Mouse (Mus musculus) liver, embryonic 11.5 days (tissue): Measurements from ENCODE around the gene Erbb2. TPM values are rescaled to one million over a fixed set of nuclear protein-coding genes. Genes with fewer than 3 reads are reported as not detected.
A peak's percentile ranks its signal among the peaks of the same experiment; 100 is the strongest.

Source experiments
- ATAC-seq: fragments of 200-750 bp; cut with Nextera tagmentation; replicated peaks from 2 replicates; pipeline ENCODE4 v1.8.0; 2017; ENCODE audit warnings: moderate number of reproducible peaks, mild to moderate bottlenecking, moderate TSS enrichment, moderate library complexity; ENCODE audit not compliant: low FRiP score
- DNase-seq: peaks from one replicate; pipeline ENCODE4 v3.0.0-alpha.2; 2017; ENCODE audit warnings: low spot score
- H3K27ac ChIP-seq: fragments of 300-500 bp; sonication (generic); 2 replicates; pipeline ENCODE4 v1.5.1; 2014; ENCODE audit warnings: mild to moderate bottlenecking, low read depth, low read length, control low read depth
- H3K27me3 ChIP-seq: fragments of 300-500 bp; sonication (generic); replicated peaks from 2 replicates; pipeline ENCODE4 v1.6.1; 2014; ENCODE audit warnings: low read length, mixed read lengths; ENCODE audit not compliant: control insufficient read depth, insufficient read depth
- H3K36me3 ChIP-seq: fragments of 300-500 bp; sonication (generic); 2 replicates; pipeline ENCODE4 v1.6.1; 2014; ENCODE audit warnings: mild to moderate bottlenecking, low read length, moderate library complexity, mixed read lengths; ENCODE audit not compliant: control insufficient read depth, insufficient read depth
- H3K4me1 ChIP-seq: fragments of 300-500 bp; sonication (generic); replicated peaks from 2 replicates; pipeline ENCODE4 v1.6.1; 2014; ENCODE audit warnings: low read length, mixed read lengths; ENCODE audit not compliant: control insufficient read depth, insufficient read depth
- H3K4me2 ChIP-seq: fragments of 300-500 bp; sonication (generic); 2 replicates; pipeline ENCODE4 v1.6.1; 2014; ENCODE audit warnings: mild to moderate bottlenecking, control low read depth, moderate library complexity
- H3K4me3 ChIP-seq: fragments of 300-500 bp; sonication (generic); 2 replicates; pipeline ENCODE4 v1.5.1; 2014; ENCODE audit warnings: low read depth, low read length, control low read depth
- H3K9ac ChIP-seq: fragments of 300-500 bp; sonication (generic); 2 replicates; pipeline ENCODE4 v1.6.1; 2014; ENCODE audit warnings: low read depth, low read length, control low read depth
- H3K9me3 ChIP-seq: fragments of 300-500 bp; sonication (generic); 2 replicates; pipeline ENCODE4 v1.6.1; 2016; ENCODE audit warnings: low read length, inconsistent platforms, mixed read lengths; ENCODE audit not compliant: control insufficient read depth
- WGBS: fragments of 180-500 bp; shearing (Covaris S2); extraction: QIAGEN DNeasy Blood & Tissue Kit; methylation state at CpG from one replicate; pipeline ENCODE4 v1.1.7; 2014; 5-methylcytosine and 5-hydroxymethylcytosine counted together
- polyA plus RNA-seq: library from polyadenylated mRNA; unstranded; fragments of >200 nt; fragmentation: Nextera tagmentation; extraction: Ambion mirVana; gene quantifications from 2 replicates; pipeline ENCODE4 v1.2.1, GENCODE M21; 2014

Erbb2 gene
- 12.4 and 13.5 TPM in 2 replicates for polyA plus RNA-seq

DNA sequence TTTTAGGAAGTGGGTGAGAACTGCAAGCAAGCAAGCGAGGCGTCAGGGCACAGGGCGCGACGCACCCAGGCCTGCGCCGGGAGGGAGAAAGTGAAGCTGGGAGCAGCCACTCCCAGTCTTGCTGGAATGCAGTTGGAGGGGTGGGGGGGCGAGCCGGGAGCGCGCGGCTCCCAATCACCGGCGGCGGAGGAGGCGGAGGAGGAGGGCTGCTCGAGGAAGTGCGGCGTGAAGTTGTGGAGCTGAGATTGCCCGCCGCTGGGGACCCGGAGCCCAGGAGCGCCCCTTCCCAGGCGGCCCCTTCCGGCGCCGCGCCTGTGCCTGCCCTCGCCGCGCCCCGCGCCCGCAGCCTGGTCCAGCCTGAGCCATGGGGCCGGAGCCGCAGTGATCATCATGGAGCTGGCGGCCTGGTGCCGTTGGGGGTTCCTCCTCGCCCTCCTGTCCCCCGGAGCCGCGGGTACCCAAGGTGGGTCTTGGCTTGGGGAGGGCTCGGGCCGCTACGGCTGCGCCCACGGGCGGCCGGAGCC, at the start of gene Erbb2:
Gene Erbb2 (plus strand): TSS at position 198 of the 524 bp plus-strand sequence.
- H3K4me3 ChIP-seq: peak within 1 kb of the TSS; percentile 68
- DNase-seq: peak; percentile 70
- H3K27ac ChIP-seq: peak within 1 kb of the TSS; percentile 80
- H3K4me2 ChIP-seq: peak within 1 kb of the TSS; percentile 66
- H3K36me3 ChIP-seq: no peaks in the 10 kb centered on the region
- H3K9me3 ChIP-seq: no peaks in the 10 kb centered on the region
- 1% methylated on average over 39 of the region's 49 CpGs for WGBS
- H3K4me1 ChIP-seq: peaks cover 15% of the 10 kb centered on the region
- H3K9ac ChIP-seq: peak within 1 kb of the TSS; percentile 55
- H3K27me3 ChIP-seq: peaks cover 66% of the 10 kb centered on the region
- no peak; the same call in 1 of the 2 replicates for ATAC-seq

DNA sequence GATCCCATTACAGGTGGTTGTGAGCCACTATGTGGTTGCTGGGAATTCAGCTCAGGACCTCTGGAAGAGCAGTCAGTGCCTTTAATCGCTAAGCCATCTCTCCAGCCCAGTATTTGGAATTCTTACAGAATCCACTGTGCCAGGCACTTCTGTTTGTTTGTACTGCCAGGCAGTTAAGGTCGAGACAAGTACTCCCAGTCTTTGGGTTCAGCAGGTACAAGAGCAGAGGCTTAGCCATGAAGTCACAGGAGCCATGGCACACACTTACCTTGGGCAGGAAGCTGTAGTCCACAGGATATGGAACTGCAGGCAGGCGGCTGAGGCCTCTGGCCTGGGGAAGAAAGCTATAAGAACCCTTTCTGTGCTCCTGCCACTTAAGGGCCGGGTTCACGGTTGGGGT, 48.5 kb upstream of the Erbb2 start:
- Histone ChIP-seq H3K9me3 (no peaks in the 10 kb centered on the region), H3K9ac (no peak overlapping the region), H3K36me3 (no peaks in the 10 kb centered on the region), H3K4me1 (peaks cover 15% of the 10 kb centered on the region), H3K4me3 (no peak overlapping the region), H3K27ac (no peak overlapping the region), H3K4me2 (no peak overlapping the region), H3K27me3 (no peaks in the 10 kb centered on the region)
- 79% methylated on average over 5 of the region's 5 CpGs for WGBS
- ATAC-seq: no peak
- no peak for DNase-seq

DNA sequence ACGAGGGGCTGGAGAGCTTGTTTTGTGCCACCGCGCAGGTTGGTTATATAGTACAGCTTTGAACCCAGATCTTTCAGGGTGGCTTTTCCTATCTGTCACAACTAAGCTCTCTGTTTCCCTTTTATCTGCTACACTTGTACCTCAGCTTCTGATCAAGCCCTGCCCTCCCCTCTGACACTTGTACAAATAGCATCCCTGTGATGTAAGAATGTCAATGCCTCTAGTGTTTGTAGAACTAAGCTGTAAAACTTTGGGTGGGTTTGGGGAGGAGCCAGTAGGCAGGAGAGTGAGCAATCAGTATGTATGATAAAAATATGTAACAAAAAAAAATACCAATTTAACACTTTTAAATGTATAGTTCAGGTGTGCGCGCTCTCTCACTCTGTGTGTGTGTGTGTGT, 47.9 kb upstream of the Erbb2 start:
- H3K9ac ChIP-seq: no peak overlapping the region
- H3K4me2 ChIP-seq: no peak overlapping the region
- no peak for DNase-seq
- WGBS: 94% methylated on average over 5 of the region's 5 CpGs
- no peaks in the 10 kb centered on the region for H3K27me3 ChIP-seq
- H3K27ac ChIP-seq: no peak overlapping the region
- no peaks in the 10 kb centered on the region for H3K36me3 ChIP-seq
- H3K9me3 ChIP-seq: no peaks in the 10 kb centered on the region
- ATAC-seq: no peak
- H3K4me3 ChIP-seq: no peak overlapping the region
- H3K4me1 ChIP-seq: peaks cover 10% of the 10 kb centered on the region

DNA sequence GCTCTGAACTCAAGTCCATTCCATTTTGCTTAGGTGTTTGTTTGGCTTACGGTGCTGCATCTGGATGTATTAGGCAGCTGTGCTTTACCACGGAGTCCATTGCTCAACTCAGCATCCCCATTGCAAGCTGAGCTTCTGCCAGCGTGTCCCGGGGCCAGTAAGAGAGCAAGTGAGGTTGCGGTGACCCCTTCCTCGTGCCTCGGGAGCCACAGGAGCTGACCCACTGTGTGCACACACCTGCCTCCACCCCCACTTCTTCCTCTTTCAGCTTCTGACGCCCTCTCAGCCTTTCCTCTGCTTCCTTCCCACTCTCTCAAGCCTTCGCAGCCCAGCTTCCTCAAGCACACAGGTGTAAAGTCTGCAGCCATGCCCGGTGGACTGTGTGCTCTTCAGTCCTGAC, 46.0 kb upstream of the Erbb2 start:
- WGBS: 63% methylated on average over 10 of the region's 10 CpGs
- no peak overlapping the region for H3K4me2 ChIP-seq
- no peak overlapping the region for H3K9ac ChIP-seq
- DNase-seq: no peak
- ATAC-seq: no peak
- H3K36me3 ChIP-seq: no peaks in the 10 kb centered on the region
- no peak overlapping the region for H3K4me3 ChIP-seq
- H3K9me3 ChIP-seq: no peaks in the 10 kb centered on the region
- H3K27ac ChIP-seq: no peak overlapping the region; the same call in 1 of the 2 replicates
- H3K4me1 ChIP-seq: peaks cover 5% of the 10 kb centered on the region
- H3K27me3 ChIP-seq: no peaks in the 10 kb centered on the region

DNA sequence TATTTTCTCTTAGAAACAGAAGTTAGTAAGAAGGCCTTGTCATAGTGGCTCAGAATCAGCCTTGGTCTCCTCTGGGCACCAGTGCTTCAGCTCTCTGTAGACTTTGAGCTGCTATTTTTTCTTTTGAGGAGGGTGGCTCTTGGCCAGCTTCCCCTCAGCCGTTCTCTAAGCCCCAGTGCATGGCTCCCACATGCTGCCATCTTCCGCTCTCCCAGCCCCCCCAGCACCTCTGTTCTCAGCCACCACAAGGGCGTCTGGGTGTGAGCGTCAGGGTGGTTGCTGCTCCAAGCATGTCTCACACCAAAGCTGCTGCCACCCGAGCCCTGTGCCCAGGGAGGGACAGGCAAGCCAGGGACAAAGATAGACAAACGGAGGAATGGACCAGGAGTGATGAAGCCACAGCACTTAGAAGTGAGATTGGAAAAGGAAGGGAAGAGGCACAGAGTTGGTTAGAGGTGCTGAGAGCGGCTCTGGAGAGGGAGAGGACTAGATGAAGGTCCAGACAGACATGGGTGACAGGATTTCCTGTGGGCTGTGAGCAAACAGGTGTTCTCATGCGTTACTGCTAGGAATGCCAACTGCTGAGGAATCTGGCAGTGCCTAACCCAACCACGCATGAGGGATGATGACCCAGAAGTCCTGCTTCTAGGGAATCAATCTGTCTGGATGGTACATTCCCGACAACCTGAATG, 45.0 kb upstream of the Erbb2 start:
- Histone ChIP-seq H3K4me1 (peaks cover 7% of the 10 kb centered on the region), H3K36me3 (no peaks in the 10 kb centered on the region), H3K4me3 (no peak overlapping the region), H3K9ac (no peak overlapping the region), H3K27me3 (no peaks in the 10 kb centered on the region), H3K4me2 (no peak overlapping the region), H3K27ac (no peak overlapping the region), H3K9me3 (no peaks in the 10 kb centered on the region)
- no peak for DNase-seq
- 72% methylated on average over 10 of the region's 10 CpGs for WGBS
- no peak for ATAC-seq

DNA sequence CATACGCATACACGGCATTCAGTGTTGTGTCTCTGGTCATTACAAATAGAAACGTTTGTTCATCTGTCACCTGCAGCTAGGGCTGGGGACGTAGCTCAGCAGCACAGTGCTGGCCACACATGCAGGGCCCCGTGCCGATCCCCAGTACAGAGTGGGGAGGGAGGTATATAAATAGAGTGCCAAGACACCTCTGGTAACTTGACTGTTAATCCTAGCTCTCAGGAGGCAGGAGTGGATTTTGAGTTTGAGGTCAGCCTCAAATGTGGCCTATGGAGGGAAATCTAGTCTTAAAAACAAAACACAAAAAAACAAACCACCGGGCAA, 44.4 kb upstream of the Erbb2 start:
- Histone ChIP-seq H3K36me3 (no peaks in the 10 kb centered on the region), H3K27me3 (no peaks in the 10 kb centered on the region), H3K9ac (no peak overlapping the region), H3K4me2 (no peak overlapping the region), H3K27ac (no peak overlapping the region), H3K9me3 (no peaks in the 10 kb centered on the region), H3K4me3 (no peak overlapping the region), H3K4me1 (peaks cover 7% of the 10 kb centered on the region)
- DNase-seq: no peak
- ATAC-seq: no peak
- WGBS: 82% methylated on average over 7 of the region's 7 CpGs

DNA sequence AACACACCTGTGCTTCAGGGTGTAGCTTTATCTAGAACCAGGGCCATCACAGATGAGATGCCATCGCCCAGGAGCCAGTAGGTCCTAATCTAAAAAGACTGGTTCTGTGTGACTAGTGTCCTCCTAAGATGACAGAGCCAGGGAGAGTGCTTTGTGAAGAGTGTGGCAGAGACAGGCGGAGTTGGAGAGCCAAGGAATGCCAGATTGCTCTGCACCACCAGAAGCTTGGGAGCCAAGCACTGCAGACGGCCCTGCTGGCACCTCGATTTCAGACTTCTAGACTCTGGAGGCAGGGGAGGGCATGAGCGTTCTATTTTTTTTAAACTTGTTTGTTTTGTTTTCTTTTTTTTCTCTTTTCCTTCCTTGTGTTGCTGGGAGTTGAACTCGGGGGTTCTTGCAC, 42.9 kb upstream of the Erbb2 start:
- no peak overlapping the region for H3K4me3 ChIP-seq
- H3K36me3 ChIP-seq: 0 out of 2 replicates have a peak, but pooled peaks cover 2% of the 10 kb centered on the region
- no peaks in the 10 kb centered on the region for H3K27me3 ChIP-seq
- no peak overlapping the region for H3K4me2 ChIP-seq
- H3K9me3 ChIP-seq: no peaks in the 10 kb centered on the region
- DNase-seq (no peak), ATAC-seq (no peak)
- H3K9ac ChIP-seq: no peak overlapping the region
- peaks cover 2% of the 10 kb centered on the region for H3K4me1 ChIP-seq
- 76% methylated on average over 6 of the region's 6 CpGs for WGBS
- no peak overlapping the region for H3K27ac ChIP-seq

DNA sequence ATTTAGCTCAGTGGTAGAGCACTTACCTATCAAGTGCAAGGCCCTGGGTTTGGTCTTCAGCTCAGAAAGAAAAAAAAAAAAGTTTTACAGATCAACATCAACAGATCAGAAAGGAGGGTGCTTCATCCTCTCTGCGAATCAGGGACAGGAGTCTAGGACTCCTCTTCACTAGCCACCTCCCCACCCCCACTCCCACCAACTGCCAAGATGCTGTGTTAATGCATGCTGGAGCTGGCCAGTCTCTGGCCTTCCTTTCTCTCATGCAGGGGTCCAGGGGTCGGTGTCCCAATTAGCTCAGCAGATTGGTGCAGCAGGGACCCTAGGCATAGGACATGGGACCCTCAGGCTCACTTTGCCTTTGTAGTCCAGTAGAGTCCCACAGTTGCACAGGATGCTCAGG, 41.7 kb upstream of the Erbb2 start:
- H3K4me3 ChIP-seq: no peak overlapping the region
- no peak overlapping the region for H3K27ac ChIP-seq
- DNase-seq (no peak), ATAC-seq (no peak)
- 0 out of 2 replicates have a peak, but pooled peaks cover 10% of the 10 kb centered on the region for H3K36me3 ChIP-seq
- no peaks in the 10 kb centered on the region for H3K9me3 ChIP-seq
- H3K4me1 ChIP-seq: peaks cover 2% of the 10 kb centered on the region
- H3K9ac ChIP-seq: no peak overlapping the region
- no peaks in the 10 kb centered on the region for H3K27me3 ChIP-seq
- H3K4me2 ChIP-seq: no peak overlapping the region
- WGBS: 83% methylated on average over 2 of the region's 2 CpGs
